In the genomic region with DNA sequence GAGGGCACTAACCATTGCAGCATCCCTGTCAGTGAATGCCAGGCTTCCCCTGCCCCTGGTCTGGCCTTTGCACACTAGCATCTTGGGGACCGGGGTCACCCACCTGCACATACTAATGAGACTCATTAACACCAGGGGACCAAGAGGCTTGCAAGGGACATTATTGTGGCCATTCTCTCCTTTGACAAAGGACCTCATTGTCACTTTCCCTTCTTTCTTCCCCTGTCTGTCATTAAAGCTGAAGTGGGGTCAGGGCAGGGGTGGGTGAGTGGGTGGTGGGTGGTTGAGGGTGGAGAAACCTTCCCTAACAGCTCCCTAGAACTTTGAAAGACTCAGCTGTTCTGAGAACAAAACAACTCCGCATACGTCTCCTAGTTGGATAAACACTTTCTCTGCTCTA, we compare ENCODE assay signal across 22 mouse cellular contexts.
DNase-seq lines count a peak whose midpoint lies in the region; ATAC-seq lines count a peak whose summit lies in the region.
"Had no signal": no experiment of that assay in that cellular context is flagged by ENCODE, and none has a peak within 500 bp of the region (broad histone marks: within the 10 kb centered on the region; RNA-seq: fewer than 3 reads in every experiment).

No protein-coding gene starts in this region.

- no peaks in the 10 kb centered on the region for H3K36me3 ChIP-seq in hindbrain, embryonic 11.5 days (ENCODE audit: control insufficient read depth, insufficient read depth, low read length)
- no peaks in the 10 kb centered on the region for H3K36me3 ChIP-seq in hindbrain, embryonic 14.5 days (replicated peaks; ENCODE audit: control insufficient read depth, insufficient read depth)
- H3K36me3 ChIP-seq: embryonic facial prominence, embryonic 12.5 days; forebrain, embryonic 12.5 days; G1E; heart, embryonic 13.5 days; hindbrain, embryonic 15.5 days had no signal

- H3K4me2 ChIP-seq in hindbrain, embryonic 11.5 days (replicated peaks; ENCODE audit: low read depth, low read length) = no peak overlapping the region
- no peak overlapping the region for H3K4me2 ChIP-seq in hindbrain, embryonic 14.5 days (replicated peaks)
- H3K4me2 ChIP-seq: embryonic facial prominence, embryonic 12.5 days; forebrain, embryonic 12.5 days; heart, embryonic 13.5 days; hindbrain, embryonic 15.5 days had no signal

- no peaks in the 10 kb centered on the region for H3K9me3 ChIP-seq in hindbrain, embryonic 11.5 days (ENCODE audit: control insufficient read depth, low read length)
- no peaks in the 10 kb centered on the region for H3K9me3 ChIP-seq in hindbrain, embryonic 14.5 days (ENCODE audit: control insufficient read depth, low read length)
- H3K9me3 ChIP-seq: embryonic facial prominence, embryonic 12.5 days; forebrain, embryonic 12.5 days; heart, embryonic 13.5 days; hindbrain, embryonic 15.5 days had no signal

- 27% methylated on average over 3 of the region's 3 CpGs for WGBS in hindbrain, embryonic 11.5 days
- WGBS in hindbrain, embryonic 14.5 days = 32% methylated on average over 3 of the region's 3 CpGs

- H3K27me3 ChIP-seq in hindbrain, embryonic 11.5 days (ENCODE audit: control insufficient read depth, insufficient read depth, low read length) = no peaks in the 10 kb centered on the region
- H3K27me3 ChIP-seq in hindbrain, embryonic 14.5 days (ENCODE audit: control insufficient read depth, insufficient read depth, low read length) = no peaks in the 10 kb centered on the region
- H3K27me3 ChIP-seq: embryonic facial prominence, embryonic 12.5 days; forebrain, embryonic 12.5 days; heart, embryonic 13.5 days had no signal

- H3K9ac ChIP-seq in hindbrain, embryonic 11.5 days (ENCODE audit: low read depth, low read length) = no peak overlapping the region
- no peak overlapping the region for H3K9ac ChIP-seq in hindbrain, embryonic 14.5 days
- H3K9ac ChIP-seq: embryonic facial prominence, embryonic 12.5 days; forebrain, embryonic 12.5 days; forebrain, postnatal 0 days; heart, embryonic 13.5 days; hindbrain, embryonic 15.5 days had no signal

- no peak for ATAC-seq in hindbrain, embryonic 11.5 days (ENCODE audit: low FRiP score)
- ATAC-seq in hindbrain, embryonic 14.5 days (ENCODE audit: low FRiP score) = no peak
- ATAC-seq: CD4-positive, CD25-positive, alpha-beta regulatory T cell, adult 4 months; forebrain, postnatal 0 days; inflammation-experienced regulatory T-cells, adult 6 months; intestine, postnatal 0 days had no signal

- H3K4me1 ChIP-seq in hindbrain, embryonic 11.5 days (replicated peaks; ENCODE audit: control insufficient read depth, insufficient read depth, low read length) = 0 out of 2 replicates have a peak, but pooled peaks cover 2% of the 10 kb centered on the region
- no peaks in the 10 kb centered on the region for H3K4me1 ChIP-seq in hindbrain, embryonic 14.5 days (replicated peaks; ENCODE audit: control insufficient read depth, insufficient read depth, low read length)
- H3K4me1 ChIP-seq: embryonic facial prominence, embryonic 12.5 days; hindbrain, embryonic 15.5 days had no signal

- no peak overlapping the region for H3K27ac ChIP-seq in hindbrain, embryonic 11.5 days (ENCODE audit: low read depth, low read length)
- no peak overlapping the region for H3K27ac ChIP-seq in hindbrain, embryonic 14.5 days
- H3K27ac ChIP-seq: embryonic facial prominence, embryonic 12.5 days; forebrain, embryonic 12.5 days; heart, embryonic 13.5 days; hindbrain, embryonic 15.5 days had no signal

- DNase-seq in hindbrain, embryonic 11.5 days (ENCODE audit: low spot score) = peak; percentile 9
- no peak for DNase-seq in hindbrain, embryonic 14.5 days (ENCODE audit: low spot score)
- DNase-seq in embryo, embryonic 10 days (ENCODE audit: low spot score) = peak; percentile 30
- peak; percentile 12 for DNase-seq in embryo, embryonic 11 days
- peak; percentile 65 for DNase-seq in retina, embryonic 14.5 days (ENCODE audit: low spot score)
- no peak for DNase-seq in thymus, postnatal 14 days
- no peak for DNase-seq in testis, postnatal 14 days (ENCODE audit: low spot score)
- DNase-seq: adrenal gland, postnatal 10 days; cerebellum, adult 11 months; cerebellum, adult 8-10 months; cerebellum, postnatal 25 days; forebrain, postnatal 0 days; gastrocnemius, postnatal 14 days; heart, postnatal 4 days had no signal

- H3K4me3 ChIP-seq in hindbrain, embryonic 11.5 days (ENCODE audit: low read depth, low read length) = no peak overlapping the region
- no peak overlapping the region for H3K4me3 ChIP-seq in hindbrain, embryonic 14.5 days (replicated peaks; ENCODE audit: low read length)
- H3K4me3 ChIP-seq: embryonic facial prominence, embryonic 12.5 days; forebrain, embryonic 12.5 days; heart, embryonic 13.5 days; hindbrain, embryonic 15.5 days had no signal

Comparison
In these comparisons a context has a peak if more than half of its experiments do, and no peak if none do; other contexts are left out.
1. DNase-seq: peak in hindbrain, embryonic 11.5 days (single experiment), embryo, embryonic 10 days (single experiment), embryo, embryonic 11 days (single experiment) and retina, embryonic 14.5 days (single experiment); none in hindbrain, embryonic 14.5 days (single experiment), thymus, postnatal 14 days (single experiment) and testis, postnatal 14 days (single experiment).